Mouse (Mus musculus) neural tube, embryonic 10.5 days (tissue): ENCODE data around the gene Anp32e.
"Not testable (repeated sequence)": the region's sequence is repeated elsewhere in the genome, so short reads cannot be mapped to it uniquely, and the experiment has no call there.

ENCODE experiments used
- DNase-seq: peaks from one replicate; pipeline ENCODE4 v3.0.0-alpha.2; 2017; ENCODE audit warnings: low spot score; ENCODE audit errors: extremely low spot score

Anp32e gene

DNA sequence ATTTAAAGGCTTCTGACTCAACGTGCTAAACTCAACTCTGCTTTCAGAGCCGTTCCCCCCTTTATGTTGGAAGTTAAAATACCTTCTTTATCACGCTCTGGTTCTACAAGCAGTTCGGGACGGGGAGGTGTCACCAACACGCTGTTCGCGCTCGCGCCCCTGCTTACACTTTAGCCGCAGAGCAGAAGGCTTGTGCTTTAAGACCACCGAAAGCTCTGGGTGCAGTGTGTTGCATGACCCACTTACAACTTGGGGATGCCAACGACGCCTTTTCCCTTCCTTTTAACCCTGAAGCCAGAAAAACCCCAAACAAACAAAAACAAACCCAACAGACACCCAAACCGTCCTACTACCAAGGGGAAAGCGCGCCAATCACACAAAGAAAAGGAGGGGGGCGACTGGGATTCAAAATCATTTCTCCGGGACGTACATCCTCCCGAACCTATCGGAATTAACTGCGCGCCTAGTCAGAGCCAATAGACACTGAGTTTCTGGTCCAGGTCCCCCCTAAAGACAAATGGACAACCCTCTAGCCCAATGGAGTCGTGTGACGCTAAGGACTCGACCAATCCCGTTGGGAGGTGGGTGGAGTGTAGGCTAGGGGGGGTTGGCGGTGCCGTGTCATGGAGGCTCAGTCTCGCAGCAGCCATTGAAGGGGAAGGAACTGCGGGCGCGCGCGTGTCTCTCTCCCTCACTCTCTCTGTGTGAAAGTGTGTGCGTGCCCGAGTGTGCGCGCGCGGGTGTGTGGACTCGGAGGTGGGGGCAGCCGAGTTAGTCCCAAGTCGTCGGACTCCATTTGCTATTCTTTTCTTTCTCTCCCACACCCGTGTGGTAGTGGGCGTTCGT is at the start of gene Anp32e:
Gene Anp32e, plus strand, starts transcription at position 589 of the 846 bp plus-strand sequence.
- peak; percentile 94 for DNase-seq

DNA sequence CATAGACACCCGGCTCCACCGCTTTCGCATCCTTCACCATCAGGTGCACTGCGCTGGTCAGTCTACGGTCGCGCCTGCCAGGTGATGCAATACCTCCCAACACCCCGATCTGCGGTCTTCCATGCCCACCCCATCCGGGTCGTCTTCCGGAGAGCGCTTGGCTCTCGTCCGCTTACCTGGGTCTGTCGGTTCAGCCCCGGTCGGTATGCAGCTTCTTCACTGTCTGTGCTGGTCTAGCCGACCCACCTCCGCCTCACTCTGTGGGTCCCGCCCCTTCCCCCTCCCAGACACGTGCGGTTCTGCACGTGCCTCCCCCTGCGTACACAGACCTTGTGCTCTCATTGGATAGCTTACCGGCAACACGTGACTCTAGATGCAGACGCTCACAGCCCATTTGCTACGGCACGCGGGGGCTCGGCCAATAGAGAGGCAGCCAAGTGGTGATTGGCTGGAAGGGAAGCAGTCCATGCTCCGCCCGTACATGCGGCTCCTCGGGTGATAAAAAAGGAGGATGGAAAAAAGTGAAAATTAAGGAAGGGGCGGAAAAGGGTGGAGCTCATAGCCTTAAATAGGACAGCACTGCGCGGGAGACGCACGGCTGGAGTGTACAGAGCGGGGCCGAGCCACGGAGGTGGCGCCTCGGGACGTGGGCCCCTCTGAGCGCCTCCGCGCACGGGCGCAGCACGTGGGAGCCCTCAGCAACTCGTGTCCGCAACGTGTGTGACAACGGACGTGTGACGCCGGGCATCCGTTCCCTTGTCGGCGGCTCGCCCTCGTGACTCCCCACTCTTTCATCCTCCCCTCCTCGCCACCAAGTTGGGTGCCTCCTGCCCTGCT is 46.8 kb upstream of the Anp32e start, which contains the start of gene Ciart:
Gene Ciart, minus strand, starts transcription at position 273 of the 837 bp plus-strand sequence.
- DNase-seq: peak; percentile 94

DNA sequence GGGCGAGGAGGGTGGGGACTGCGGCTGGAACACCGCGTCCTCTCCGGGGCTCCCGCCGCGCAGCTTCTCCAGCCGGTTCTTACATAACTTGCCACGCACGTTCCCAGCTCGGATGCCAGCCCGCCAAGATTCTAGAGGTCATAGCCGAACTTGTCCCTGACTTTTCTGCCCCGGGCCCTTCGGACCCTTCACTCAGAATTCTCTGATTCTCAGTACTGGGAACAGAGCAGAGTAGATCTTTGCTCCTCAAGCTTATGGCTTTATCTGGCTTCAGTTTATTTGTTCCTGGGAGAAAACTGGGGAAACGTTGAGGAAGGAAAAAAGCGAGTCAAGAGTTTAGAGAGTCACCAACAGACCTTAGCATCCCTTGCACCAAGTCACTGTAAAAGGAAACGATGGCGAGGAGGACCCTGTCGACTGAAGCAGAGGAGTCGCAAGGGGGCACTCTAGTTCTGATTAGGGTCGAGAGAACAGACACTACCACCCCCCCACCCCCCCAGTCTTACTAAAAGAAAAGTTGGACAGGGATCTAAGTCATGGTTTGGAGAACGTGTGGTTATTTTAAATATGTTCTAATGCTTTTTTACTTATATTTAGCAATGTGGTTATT is 46.1 kb upstream of the Anp32e start:
- DNase-seq: peak; percentile 54

DNA sequence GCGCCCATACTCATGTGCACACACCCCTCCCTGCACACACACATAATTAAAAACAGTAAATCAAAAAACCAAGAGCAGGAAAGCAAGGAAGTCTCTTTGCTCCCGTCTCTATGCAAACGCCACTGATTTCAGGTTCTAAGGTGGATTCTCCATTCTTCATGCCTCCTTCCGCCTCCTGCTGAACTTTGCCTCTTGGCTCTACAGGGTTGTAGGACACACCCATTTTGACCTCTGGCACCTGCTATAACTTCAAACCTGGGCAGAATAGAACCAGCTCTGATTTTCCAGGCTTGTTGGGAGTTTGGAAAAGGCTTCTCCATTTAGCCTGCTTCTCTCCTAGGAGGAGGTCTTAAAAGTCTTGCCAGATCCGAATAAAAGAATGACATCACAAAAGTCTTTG is 44.6 kb upstream of the Anp32e start:
- DNase-seq: no peak

DNA sequence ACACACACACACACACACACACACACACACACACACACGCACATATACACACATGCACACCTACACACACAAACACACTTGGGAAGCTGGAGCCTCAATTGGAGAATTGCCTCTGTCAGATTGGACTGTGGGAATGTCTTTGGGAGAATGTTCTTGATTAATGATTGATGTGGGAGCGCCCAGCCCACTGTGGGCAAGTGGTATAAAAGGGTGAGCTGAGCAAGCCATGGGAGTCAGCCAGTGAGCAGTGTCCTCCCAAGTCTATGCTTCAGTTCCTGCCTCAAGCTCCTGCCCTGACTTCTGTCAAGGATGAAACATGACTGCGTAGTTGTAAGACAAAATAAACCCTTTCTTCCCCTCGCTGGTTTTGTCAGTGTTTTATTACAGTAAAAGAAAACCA is 41.5 kb upstream of the Anp32e start:
- no peak for DNase-seq

DNA sequence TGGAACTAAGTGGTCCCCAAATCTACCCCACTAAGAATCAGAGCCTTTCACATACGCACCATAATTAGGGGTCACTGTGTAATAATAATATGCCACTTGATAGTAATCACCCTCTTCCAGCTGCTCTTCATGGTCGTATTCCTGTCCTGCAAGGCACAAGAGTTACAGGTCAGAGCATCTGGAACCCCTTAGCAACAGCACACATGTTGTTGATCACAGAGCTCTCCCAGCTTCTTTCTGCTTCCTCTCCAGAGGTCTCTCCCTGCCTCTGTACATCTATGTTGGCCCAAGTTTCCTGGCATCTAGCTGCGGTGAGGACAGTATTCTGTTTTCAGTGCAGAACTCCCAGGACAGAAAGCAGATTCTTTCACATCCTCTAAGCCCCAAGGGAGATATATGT is 39.4 kb upstream of the Anp32e start:
- no peak for DNase-seq

DNA sequence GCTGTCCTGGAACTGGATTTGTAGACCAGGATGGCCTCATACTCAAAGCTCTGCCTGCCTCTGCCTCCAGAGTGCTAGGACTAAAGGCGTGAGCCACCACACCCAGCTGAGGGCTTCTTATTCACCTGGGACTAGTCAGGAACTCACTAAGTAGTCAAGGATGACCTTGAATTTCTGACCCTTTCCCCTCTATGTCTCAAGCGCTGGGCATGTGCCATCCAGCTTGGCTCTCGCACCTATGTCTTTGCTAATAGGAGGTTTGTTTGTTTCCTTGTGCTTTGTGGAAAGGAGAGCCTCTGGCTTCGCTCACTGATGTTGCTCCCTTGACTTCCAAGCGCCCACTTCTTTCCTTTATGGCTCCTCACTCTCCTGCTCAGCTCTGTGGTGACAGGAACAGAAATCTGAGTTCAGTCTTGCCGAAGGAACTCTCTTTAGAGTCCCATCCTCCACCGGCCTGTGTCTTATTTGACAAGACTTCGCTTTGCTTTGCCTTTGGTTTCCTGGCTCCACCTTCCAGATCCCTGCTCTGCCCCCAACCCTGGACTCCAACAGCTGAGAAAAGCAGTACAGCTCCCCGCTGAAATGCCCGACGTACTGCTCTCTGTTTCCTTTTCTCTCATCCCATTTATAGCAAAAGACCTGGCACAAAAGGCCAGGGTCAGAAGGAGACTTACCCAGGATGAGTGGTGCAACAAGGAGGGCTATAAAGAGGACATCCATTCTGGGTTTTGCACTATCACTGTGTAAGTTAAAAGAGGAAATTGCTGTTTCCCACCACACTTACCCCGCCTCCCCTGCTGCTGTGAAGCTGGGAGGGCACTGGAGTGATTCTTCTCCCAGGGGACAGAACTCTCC is 37.6 kb upstream of the Anp32e start, which contains the start of gene BC028528:
Gene BC028528, minus strand, starts transcription at position 795 of the 855 bp plus-strand sequence.
- DNase-seq: peak; percentile 42

DNA sequence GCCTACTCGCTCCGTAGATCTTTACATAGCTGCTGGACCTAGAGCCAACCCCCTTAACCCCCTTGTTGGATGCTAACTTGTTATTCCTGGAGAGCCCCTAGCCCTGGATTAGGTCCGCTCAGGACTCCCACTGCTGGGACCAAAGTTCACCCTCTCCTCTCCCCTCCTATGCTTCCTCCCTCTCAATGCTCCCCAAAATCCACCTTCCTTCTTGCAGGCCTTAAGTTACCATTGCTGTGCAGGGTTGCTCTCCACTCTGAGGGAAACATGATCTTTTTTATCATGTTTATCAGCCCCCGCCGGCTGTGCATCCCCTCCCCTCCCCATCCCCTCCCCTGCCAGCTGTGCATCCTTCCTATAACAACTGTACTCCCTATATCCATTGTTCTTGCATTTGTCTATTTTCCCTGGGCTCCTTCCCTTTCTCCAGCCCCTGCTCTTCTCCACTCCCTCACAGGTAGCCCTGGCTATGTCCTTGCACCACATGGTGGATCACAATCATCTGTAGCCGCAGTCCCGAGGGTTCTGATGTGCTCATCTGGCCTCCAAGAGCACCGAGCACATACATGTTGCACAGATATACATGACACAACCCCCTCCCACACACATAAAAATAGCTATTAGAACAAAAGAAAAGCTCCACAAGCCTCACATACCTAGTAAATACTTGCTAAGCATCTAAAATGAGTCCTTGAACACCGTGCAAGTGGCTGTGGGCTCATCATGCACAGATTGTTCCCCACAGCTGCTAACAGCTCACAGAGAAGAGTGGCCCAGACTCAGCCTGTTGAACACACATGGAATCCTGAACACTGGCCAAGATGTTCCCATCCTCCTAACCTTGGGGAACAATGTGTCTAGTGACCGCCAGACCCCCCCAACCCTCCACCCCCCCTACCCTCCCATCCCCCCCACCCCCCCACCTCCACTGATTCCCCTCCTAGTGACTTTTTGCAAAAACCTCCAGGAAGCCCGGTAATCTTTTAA is 36.7 kb upstream of the Anp32e start:
- no peak for DNase-seq

DNA sequence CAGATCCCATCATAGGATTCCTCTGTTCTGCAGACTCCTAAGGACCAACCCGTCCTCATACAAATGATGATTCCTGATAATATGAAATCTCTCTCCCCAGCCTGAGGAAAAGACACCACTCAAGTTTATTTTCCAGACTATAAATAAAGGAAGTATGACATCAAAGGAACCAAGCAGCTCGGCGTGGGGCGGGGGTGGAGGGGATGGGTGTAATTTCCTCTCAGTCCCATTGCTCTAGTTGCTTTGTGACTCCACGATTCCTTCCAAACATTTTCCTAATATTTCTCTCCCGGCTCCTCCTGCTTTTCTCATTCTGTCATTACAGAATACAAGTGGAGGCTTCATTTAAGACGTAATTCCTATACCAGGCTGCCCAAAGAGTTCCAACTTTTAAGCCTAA is 35.9 kb upstream of the Anp32e start:
- DNase-seq: no peak

DNA sequence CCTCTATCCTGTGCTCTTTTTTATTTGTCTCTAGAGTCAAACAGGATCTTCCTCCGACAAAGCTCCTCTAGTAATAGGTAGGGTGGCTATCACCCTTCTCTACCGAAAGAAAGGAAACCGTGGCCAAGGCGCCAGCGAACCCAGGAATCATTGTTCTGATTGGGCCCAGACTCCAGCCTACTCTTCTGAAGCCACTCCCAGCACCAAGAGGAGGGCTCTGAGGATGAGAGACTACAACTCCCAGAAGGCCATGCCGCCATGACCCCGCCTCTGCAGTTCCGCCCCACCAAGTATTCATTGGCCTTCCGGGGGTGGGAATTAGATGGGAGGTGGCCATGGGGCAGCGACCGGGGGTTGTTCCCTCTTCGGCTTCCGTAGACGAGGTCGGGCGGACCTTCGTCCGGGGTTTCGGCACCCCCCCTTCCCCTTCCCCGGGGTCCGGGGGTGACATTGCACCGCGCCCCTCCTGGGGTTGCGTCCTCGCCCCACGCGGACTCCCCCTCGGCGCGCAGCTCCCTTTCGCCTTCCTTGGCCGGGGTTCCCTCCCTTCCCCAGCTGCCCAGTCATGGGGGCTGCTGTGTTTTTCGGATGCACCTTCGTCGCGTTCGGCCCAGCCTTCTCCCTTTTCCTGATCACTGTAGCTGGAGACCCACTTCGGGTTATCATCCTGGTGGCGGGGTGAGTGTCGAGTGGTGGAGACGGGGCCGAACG is 35.3 kb upstream of the Anp32e start, which contains the start of gene Aph1a:
Gene Aph1a, plus strand, starts transcription at position 364 of the 711 bp plus-strand sequence.
- peak; percentile 87 for DNase-seq

DNA sequence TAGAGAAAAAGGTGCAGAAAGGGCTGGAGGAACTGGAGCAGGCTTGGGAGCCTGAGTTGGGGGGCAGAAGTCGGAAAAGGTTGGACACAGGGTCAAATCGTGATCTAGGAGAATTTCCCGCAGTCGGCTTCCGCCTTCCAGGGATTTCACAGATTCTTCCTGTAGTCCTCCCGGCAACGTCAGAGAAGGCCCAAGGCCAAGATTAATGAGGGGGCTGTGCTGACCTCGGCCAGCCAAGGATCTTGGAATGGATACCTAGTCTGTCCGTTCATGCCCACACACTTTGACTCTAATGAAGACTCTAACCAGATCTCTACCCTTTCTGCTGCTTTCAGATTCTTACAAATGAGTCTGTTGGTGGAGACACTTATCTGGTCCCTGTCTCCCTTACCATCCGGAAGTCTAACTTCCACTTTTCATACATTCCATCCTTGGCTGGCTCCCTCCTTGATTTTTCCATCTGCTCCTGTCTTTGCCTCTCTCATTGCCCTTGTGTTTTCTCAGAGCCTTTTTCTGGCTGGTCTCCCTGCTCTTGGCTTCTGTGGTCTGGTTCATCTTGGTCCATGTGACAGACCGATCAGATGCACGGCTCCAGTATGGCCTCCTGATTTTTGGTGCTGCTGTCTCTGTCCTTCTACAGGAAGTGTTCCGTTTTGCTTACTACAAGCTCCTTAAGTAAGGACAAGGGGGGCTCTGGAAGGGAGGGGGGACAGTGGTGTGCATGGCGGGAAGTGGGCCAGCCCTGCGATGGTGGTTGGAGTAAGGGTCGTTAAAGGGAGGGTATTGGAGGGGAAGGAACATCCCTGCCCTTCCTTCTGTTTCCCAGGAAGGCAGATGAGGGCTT is 34.5 kb upstream of the Anp32e start:
- DNase-seq: peak; percentile 66

DNA sequence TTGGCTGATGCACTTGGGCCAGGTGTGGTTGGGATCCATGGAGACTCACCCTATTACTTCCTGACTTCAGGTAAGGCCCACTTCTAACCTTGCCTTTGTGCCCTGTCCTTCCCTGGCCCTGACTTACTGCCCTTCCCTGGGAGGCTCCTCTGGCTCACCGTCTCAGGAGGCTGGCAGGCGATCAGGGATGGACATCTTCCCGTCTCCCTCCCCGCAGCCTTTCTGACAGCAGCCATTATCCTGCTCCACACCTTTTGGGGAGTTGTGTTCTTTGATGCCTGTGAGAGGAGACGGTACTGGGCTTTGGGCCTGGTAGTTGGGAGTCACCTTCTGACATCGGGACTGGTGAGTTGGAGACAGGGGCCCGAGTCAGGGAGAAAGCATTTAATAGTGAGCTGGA is 33.5 kb upstream of the Anp32e start:
- not testable (repeated sequence) for DNase-seq

DNA sequence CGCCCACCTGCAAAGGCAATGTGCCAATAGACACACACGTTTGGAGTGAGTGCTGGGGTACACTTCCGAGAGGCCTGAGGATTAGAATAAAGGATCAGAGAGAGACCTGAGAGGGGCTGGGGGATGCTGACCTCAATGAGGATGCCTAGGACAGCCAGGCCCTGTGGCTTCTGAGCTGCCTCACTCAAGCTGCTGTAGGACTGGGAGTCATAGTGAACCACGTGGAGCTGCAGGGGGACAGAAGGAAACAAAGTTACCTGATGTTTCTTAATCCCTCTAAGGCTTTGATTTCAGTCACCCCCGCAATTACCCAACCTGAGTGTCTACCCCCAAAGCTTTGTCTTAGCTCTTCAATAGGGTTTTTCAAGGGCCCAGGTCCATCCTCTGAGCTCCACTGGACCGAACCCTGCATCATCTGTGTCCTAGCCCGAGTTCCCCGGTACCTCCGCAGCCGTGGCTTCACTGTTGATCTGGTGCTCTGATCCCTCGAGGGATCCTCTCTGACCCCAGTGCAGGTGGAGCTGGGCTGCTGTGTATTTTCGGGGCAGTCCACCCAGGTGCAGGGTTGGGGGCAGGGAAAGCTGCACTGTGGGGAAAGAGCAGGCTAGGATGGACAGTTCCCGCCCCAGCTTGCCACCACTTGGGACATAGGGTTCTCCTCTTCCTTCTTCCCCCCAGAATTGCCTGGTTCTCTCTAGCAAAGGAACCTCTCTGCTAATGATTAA is 29.1 kb upstream of the Anp32e start:
- DNase-seq: no peak

DNA sequence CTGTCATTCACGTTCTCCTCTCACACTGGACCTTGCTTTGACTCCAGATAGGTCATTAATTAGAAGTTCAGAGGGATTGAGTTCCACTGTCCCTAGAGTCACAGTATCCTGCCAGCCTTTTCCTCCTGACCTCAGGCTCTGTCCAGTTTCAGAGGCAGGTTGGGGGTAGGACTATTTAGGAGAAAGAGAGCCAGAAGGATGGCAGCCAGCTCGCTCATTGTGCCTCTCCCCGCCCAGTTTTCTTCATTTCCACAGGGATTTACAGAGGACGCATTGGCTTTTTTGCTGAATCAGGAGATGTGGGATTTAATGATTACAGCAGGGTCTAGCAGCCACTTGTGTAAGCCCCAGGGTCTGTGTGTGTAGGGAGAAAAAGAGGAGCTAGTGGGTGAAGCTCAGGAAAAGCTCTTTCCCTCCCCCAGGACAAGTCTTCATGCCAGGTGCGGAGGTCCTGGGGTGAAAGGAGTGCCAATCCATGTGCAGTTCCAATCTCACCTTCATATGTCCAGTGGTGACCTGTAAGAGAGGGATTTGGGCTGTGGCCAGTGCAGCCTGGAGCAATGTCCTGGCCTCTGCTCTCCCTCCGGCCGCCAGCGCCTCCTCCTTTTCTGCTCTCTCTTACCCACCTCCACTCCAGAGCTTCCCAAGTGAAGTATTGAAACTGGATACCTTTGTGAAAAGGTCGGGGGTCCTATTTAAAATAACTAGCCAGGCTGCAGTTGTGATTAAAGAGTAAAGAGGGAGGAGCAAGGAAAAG is 27.3 kb upstream of the Anp32e start:
- DNase-seq: no peak

DNA sequence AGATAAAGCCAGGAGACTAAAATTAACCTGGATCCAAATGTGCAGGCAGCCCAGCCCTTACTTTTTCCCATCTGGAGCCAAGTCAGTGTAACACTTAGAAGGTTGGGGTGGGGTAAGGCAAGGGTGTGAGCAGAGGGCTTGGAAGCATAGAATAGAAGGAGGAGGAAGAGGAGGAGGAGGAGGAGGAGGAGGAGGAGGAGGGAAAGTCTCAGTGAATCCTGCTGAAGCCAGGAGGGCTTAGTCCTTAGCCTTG is 26.7 kb upstream of the Anp32e start:
- DNase-seq: no peak

DNA sequence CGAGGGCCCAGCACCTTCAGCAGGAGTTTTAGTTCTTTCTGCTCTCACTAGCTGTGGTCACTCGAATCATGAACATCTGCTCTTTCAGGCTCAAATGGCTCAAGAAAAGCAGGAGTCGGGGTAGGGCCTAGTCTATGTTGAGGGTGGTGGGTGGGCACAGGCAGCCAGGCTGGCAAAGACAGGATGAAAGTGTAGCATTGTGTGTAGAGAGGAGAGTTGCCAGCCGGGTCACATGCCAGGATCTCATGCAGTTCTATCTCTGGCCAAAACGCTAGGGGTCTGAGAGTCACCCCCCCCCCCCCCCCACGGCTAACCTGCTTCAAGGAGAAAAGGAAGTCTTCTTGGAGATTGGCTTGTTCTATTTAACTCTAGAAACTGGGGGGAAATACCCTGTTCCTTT is 26.4 kb upstream of the Anp32e start:
- no peak for DNase-seq
